Mouse (Mus musculus): ENCODE results near the gene Gna15.

- TF ChIP-seq POLR2AphosphoS5 (IDR thresholded peaks at IDR 0.05; ENCODE audit: borderline replicate concordance, low read depth, low read length) (no peak), RCOR1 (IDR thresholded peaks at IDR 0.05; ENCODE audit: low read depth, low read length) (no peak)
Observed at GRCm38 (mm10) chr10:81472403-81473002, 51.5 kb downstream of the Gna15 start.

Measured in MEL (cell line).